Mouse (Mus musculus): ENCODE results near the gene Nptxr.

- no peak for TF ChIP-seq CTCF (IDR thresholded peaks at IDR 0.05)
- TF ChIP-seq EP300 (IDR thresholded peaks at IDR 0.05), result no peak
Measured at GRCm38 (mm10) chr15:79755176-79755575, 49.4 kb downstream of the Nptxr start.

Measured in lung, postnatal 0 days (tissue).